Mouse (Mus musculus): ENCODE results near the gene Gm14435. TPM values are rescaled to one million over a fixed set of nuclear protein-coding genes. Genes with fewer than 3 reads are reported as not detected.

Gene Gm14435
- not detected in 2 replicates for polyA plus RNA-seq (2012; ENCODE audit: low replicate concordance)

GRCm38 (mm10) chr2:176423294-176423693 lies at the start of gene Gm14435:
Gm14435 (plus strand) TSS chr2:176423594.

Other genes with a start within 250 kb of the Gm14435 start
- gene 2210418O10Rik, start 197.0 kb upstream of the Gm14435 start, polyA plus RNA-seq (2012; ENCODE audit: low replicate concordance) = 0.24 TPM in 1 of 2 replicates, not detected in the other
- not detected in 2 replicates for gene Gm11009, start 104.1 kb upstream of the Gm14435 start, polyA plus RNA-seq (2012; ENCODE audit: low replicate concordance)
- 0.54 TPM in 1 of 2 replicates, not detected in the other for gene Gm14434, start 63.2 kb downstream of the Gm14435 start, polyA plus RNA-seq (2012; ENCODE audit: low replicate concordance)
- not detected in 2 replicates for gene Zfp967, start 97.5 kb downstream of the Gm14435 start, polyA plus RNA-seq (2012; ENCODE audit: low replicate concordance)
- gene Gm14308, start 212.8 kb downstream of the Gm14435 start, polyA plus RNA-seq (2012; ENCODE audit: low replicate concordance) = not detected in 2 replicates
- gene Zfp973, start 246.9 kb downstream of the Gm14435 start, polyA plus RNA-seq (2012; ENCODE audit: low replicate concordance) = not detected in 2 replicates